ENCODE assay signal across 11 mouse cellular contexts in the genomic region with DNA sequence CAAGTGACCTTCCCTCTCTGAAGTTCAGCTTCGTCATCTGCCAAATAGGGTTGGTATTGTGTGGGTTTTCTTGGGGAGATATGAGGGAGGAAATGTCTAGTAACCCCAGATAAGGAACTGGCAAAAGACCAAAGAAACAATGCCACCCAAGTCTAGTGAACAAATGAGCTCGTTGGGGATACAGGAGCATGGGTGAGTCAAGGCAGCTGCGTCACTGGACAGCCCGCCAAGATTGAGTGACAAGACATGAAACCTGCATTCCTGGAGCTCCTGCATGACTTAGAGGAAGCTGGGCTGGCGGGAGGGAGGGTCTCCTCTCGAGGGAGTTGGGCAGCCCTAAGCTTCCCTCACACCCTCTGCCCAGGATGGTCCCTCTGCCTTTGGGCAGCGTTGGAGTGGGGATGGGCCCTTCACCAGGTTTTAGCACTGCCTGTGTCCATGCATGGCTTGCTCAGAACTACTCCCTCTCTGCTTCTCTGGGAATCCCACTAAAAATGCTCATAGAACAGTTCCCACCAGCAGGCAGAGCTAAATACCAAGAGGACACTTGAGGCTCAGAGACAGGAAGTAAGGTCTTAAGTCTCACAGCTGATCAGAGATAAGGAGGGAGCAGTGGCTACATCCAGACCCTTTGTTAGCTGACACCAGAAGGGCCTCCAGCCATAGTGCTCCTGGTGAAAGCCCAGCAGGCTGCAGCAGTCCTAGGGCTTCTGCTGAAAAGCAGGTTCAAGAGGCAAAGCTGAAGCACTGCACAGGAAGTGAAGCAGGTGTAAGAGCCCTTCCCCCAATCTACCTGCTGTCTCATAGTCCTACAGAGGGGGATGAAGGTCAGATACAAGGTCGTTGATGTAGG. TPM values are rescaled to one million over a fixed set of nuclear protein-coding genes. Genes with fewer than 3 reads are reported as not detected.
DNase-seq lines count a peak whose midpoint lies in the region; ATAC-seq lines count a peak whose summit lies in the region.
"Had no signal": no experiment of that assay in that cellular context is flagged by ENCODE, and none has a peak within 500 bp of the region (broad histone marks: within the 10 kb centered on the region; RNA-seq: fewer than 3 reads in every experiment).

No protein-coding gene starts in this region.

- no peak overlapping the region for H3K27ac ChIP-seq in liver, embryonic 11.5 days (ENCODE audit: low read depth, low read length)
- peak overlapping the region; percentile 42 for H3K27ac ChIP-seq in heart, embryonic 16.5 days (ENCODE audit: low read length)
- H3K27ac ChIP-seq in forebrain, embryonic 11.5 days (ENCODE audit: low read depth, low read length): no peak overlapping the region
- H3K27ac ChIP-seq: embryonic facial prominence, embryonic 15.5 days; hindbrain, embryonic 15.5 days; limb, embryonic 13.5 days had no signal

- peaks cover 11% of the 10 kb centered on the region for H3K4me1 ChIP-seq in liver, embryonic 11.5 days (replicated peaks; ENCODE audit: control insufficient read depth, insufficient read depth, low read length)
- peaks cover 11% of the 10 kb centered on the region for H3K4me1 ChIP-seq in heart, embryonic 16.5 days (ENCODE audit: control insufficient read depth, insufficient read depth, low read length)
- H3K4me1 ChIP-seq in forebrain, embryonic 11.5 days (replicated peaks; ENCODE audit: control insufficient read depth, insufficient read depth, low read length): no peaks in the 10 kb centered on the region
- H3K4me1 ChIP-seq: embryonic facial prominence, embryonic 15.5 days; hindbrain, embryonic 15.5 days; limb, embryonic 13.5 days had no signal

- ATAC-seq in liver, embryonic 11.5 days (replicated peaks; ENCODE audit: low FRiP score): peak; percentile 39
- peak; percentile 23 for ATAC-seq in heart, embryonic 16.5 days (replicated peaks; ENCODE audit: extremely low read depth, insufficient read depth, low FRiP score)
- no peak for ATAC-seq in forebrain, embryonic 11.5 days (replicated peaks; ENCODE audit: low FRiP score)

- no peaks in the 10 kb centered on the region for H3K36me3 ChIP-seq in liver, embryonic 11.5 days (ENCODE audit: control insufficient read depth, insufficient read depth, low read length)
- H3K36me3 ChIP-seq in heart, embryonic 16.5 days (ENCODE audit: control insufficient read depth, insufficient read depth): no peaks in the 10 kb centered on the region
- H3K36me3 ChIP-seq in forebrain, embryonic 11.5 days (ENCODE audit: control insufficient read depth, insufficient read depth, low read length): no peaks in the 10 kb centered on the region
- H3K36me3 ChIP-seq: embryonic facial prominence, embryonic 15.5 days; hindbrain, embryonic 15.5 days; limb, embryonic 13.5 days had no signal

- DNase-seq in liver, embryonic 11.5 days (ENCODE audit: low spot score): no peak
- DNase-seq in liver: no peak
- peak; percentile 20 for DNase-seq in lung, postnatal 14 days
- DNase-seq in yolk sac, embryonic 10.5 days (ENCODE audit: low spot score): peak; percentile 36
- no peak for DNase-seq in frontal cortex, postnatal 36 days (ENCODE audit: low spot score in 2 of 2)
- no peak for DNase-seq in forebrain, embryonic 11.5 days (ENCODE audit: low spot score)

- H3K9me3 ChIP-seq in liver, embryonic 11.5 days (ENCODE audit: control insufficient read depth, low read length): no peaks in the 10 kb centered on the region
- no peaks in the 10 kb centered on the region for H3K9me3 ChIP-seq in heart, embryonic 16.5 days (replicated peaks; ENCODE audit: control insufficient read depth, low read length)
- no peaks in the 10 kb centered on the region for H3K9me3 ChIP-seq in forebrain, embryonic 11.5 days (ENCODE audit: control insufficient read depth, low read length)
- H3K9me3 ChIP-seq: embryonic facial prominence, embryonic 15.5 days; hindbrain, embryonic 15.5 days; limb, embryonic 13.5 days had no signal

- H3K9ac ChIP-seq in liver, embryonic 11.5 days (ENCODE audit: low read depth, low read length): no peak overlapping the region
- no peak overlapping the region for H3K9ac ChIP-seq in heart, embryonic 16.5 days (ENCODE audit: low read length)
- H3K9ac ChIP-seq in forebrain, embryonic 11.5 days (ENCODE audit: low read length): no peak overlapping the region
- H3K9ac ChIP-seq: embryonic facial prominence, embryonic 15.5 days; hindbrain, embryonic 15.5 days; limb, embryonic 13.5 days had no signal

- no peak overlapping the region for H3K4me3 ChIP-seq in liver, embryonic 11.5 days (ENCODE audit: low read depth, low read length)
- H3K4me3 ChIP-seq in heart, embryonic 16.5 days (ENCODE audit: low read length): no peak overlapping the region
- H3K4me3 ChIP-seq in forebrain, embryonic 11.5 days (ENCODE audit: low read depth, low read length): no peak overlapping the region
- H3K4me3 ChIP-seq: embryonic facial prominence, embryonic 15.5 days; hindbrain, embryonic 15.5 days; limb, embryonic 13.5 days had no signal

- peaks cover 3% of the 10 kb centered on the region for H3K27me3 ChIP-seq in liver, embryonic 11.5 days (replicated peaks; ENCODE audit: control insufficient read depth, insufficient read depth, low read length)
- no peaks in the 10 kb centered on the region for H3K27me3 ChIP-seq in heart, embryonic 16.5 days (ENCODE audit: control insufficient read depth, insufficient read depth, low read length)
- H3K27me3 ChIP-seq in forebrain, embryonic 11.5 days (ENCODE audit: control insufficient read depth, insufficient read depth, low read length): no peaks in the 10 kb centered on the region
- H3K27me3 ChIP-seq: embryonic facial prominence, embryonic 15.5 days; hindbrain, embryonic 15.5 days; limb, embryonic 13.5 days had no signal

- no peak overlapping the region for H3K4me2 ChIP-seq in liver, embryonic 11.5 days
- no peak overlapping the region for H3K4me2 ChIP-seq in heart, embryonic 16.5 days (ENCODE audit: low read depth, low read length)
- H3K4me2 ChIP-seq in forebrain, embryonic 11.5 days (ENCODE audit: low read depth, low read length, severe bottlenecking): no peak overlapping the region
- H3K4me2 ChIP-seq: embryonic facial prominence, embryonic 15.5 days; hindbrain, embryonic 15.5 days; limb, embryonic 13.5 days had no signal

- 25% methylated on average over 8 of the region's 8 CpGs for WGBS in liver, embryonic 11.5 days
- WGBS in heart, embryonic 16.5 days: 25% methylated on average over 8 of the region's 8 CpGs
- WGBS in forebrain, embryonic 11.5 days: 63% methylated on average over 8 of the region's 8 CpGs

RNA-seq across cellular contexts. Expression of a gene that starts 11.7 kb away (rescaled TPM):
- 428 and 455 TPM in 2 replicates for polyA plus RNA-seq in liver, embryonic 11.5 days (2014; fragmentation: Nextera tagmentation; extraction: Ambion mirVana)
- 640 and 684 TPM in 2 replicates for polyA plus RNA-seq in heart, embryonic 16.5 days (2015; fragmentation: Nextera tagmentation; extraction: Ambion mirVana)
- 562 and 601 TPM in 2 replicates for polyA plus RNA-seq in forebrain, embryonic 11.5 days (2014; fragmentation: Nextera tagmentation; extraction: Ambion mirVana)

RNA-seq across cellular contexts. Expression of a gene that starts 36.6 kb away (rescaled TPM):
- 193 and 198 TPM in 2 replicates for polyA plus RNA-seq in liver, embryonic 11.5 days (2014; fragmentation: Nextera tagmentation; extraction: Ambion mirVana)
- 148 and 150 TPM in 2 replicates for polyA plus RNA-seq in heart, embryonic 16.5 days (2015; fragmentation: Nextera tagmentation; extraction: Ambion mirVana)
- polyA plus RNA-seq in forebrain, embryonic 11.5 days (2014; fragmentation: Nextera tagmentation; extraction: Ambion mirVana): 282 and 286 TPM in 2 replicates

RNA-seq across cellular contexts. Expression of a gene that starts 41.8 kb away (rescaled TPM):
- 0.60 TPM in 1 of 2 replicates, not detected in the other for polyA plus RNA-seq in liver, embryonic 11.5 days (2014; fragmentation: Nextera tagmentation; extraction: Ambion mirVana)
- 2.2 and 2.6 TPM in 2 replicates for polyA plus RNA-seq in heart, embryonic 16.5 days (2015; fragmentation: Nextera tagmentation; extraction: Ambion mirVana)
- 0.44 and 0.83 TPM in 2 replicates for polyA plus RNA-seq in forebrain, embryonic 11.5 days (2014; fragmentation: Nextera tagmentation; extraction: Ambion mirVana)

RNA-seq across cellular contexts. Expression of a gene that starts 54.7 kb away (rescaled TPM):
- polyA plus RNA-seq in liver, embryonic 11.5 days (2014; fragmentation: Nextera tagmentation; extraction: Ambion mirVana): not detected in 2 replicates
- not detected in 2 replicates for polyA plus RNA-seq in heart, embryonic 16.5 days (2015; fragmentation: Nextera tagmentation; extraction: Ambion mirVana)
- polyA plus RNA-seq in forebrain, embryonic 11.5 days (2014; fragmentation: Nextera tagmentation; extraction: Ambion mirVana): not detected in 2 replicates
- polyA plus RNA-seq: brain, embryonic 14.5 days; embryonic facial prominence, embryonic 15.5 days; hindbrain, embryonic 15.5 days; limb, embryonic 13.5 days had no signal

Comparison
In these comparisons a context has a peak if more than half of its experiments do, and no peak if none do; other contexts are left out.
1. DNase-seq: peak in lung, postnatal 14 days (single experiment) and yolk sac, embryonic 10.5 days (single experiment); none in liver, embryonic 11.5 days (single experiment), liver (single experiment), frontal cortex, postnatal 36 days (0 of 2) and forebrain, embryonic 11.5 days (single experiment).